Mouse (Mus musculus) bone marrow, adult 2 months (tissue): ENCODE results near the gene 4833427G06Rik.

Experiments
- CTCF ChIP-seq: fragments of 200-500 bp; IDR thresholded peaks from 2 replicates; pipeline ENCODE4 v1.5.1; 2011; ENCODE audit warnings: low read length, control low read depth; ENCODE audit not compliant: control insufficient read depth, insufficient read depth
- POLR2A ChIP-seq: fragments of 200-500 bp; IDR thresholded peaks from 2 replicates; pipeline ENCODE4 v1.6.1; 2011; ENCODE audit warnings: low read depth, mild to moderate bottlenecking, control low read depth, low read length, borderline replicate concordance; ENCODE audit not compliant: control insufficient read depth

DNA sequence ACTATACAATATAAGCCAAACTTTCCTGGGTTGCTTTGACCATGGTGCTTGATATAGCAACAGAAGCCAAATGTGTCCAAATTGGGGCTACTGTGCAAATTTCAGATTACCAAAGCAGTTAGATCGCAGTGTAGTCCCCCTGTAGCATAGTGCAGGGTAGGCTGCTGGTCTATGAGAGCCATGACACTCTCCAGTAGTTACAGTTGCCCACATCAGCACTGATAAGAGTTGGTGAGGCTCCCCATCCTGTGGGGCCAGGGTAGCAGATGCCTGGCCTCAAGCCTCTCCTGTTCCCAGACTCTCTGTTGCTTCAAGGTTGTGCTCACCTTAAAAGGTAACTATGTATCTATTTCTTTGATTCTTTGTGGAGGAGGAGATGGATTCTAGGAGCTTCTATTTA lies 36.0 kb upstream of the 4833427G06Rik start:
- TF ChIP-seq CTCF, result no peak
- TF ChIP-seq POLR2A, result no peak
